Mouse (Mus musculus): ENCODE measurements around the gene Gm609.

- TF ChIP-seq CTCF (conservative IDR thresholded peaks at IDR 0.05; ENCODE audit: insufficient read depth, insufficient read length, low read depth, low read length) (no peak), POLR2A (IDR thresholded peaks at IDR 0.05; ENCODE audit: low read depth, low read length) (no peak)
Observed at GRCm38 (mm10) chr16:45363480-45364045, 129.2 kb downstream of the Gm609 start.
